Mouse (Mus musculus) hindbrain, embryonic 12.5 days (tissue): ENCODE results near the gene Atp6v0d1. TPM values are rescaled to one million over a fixed set of nuclear protein-coding genes. Genes with fewer than 3 reads are reported as not detected.
"Not testable (repeated sequence)": the region's sequence is repeated elsewhere in the genome, so short reads cannot be mapped to it uniquely, and the experiment has no call there.

ENCODE experiments used
- ATAC-seq: fragments of 200-750 bp; cut with Nextera tagmentation; 2 replicates; pipeline ENCODE4 v1.8.0; 2017; ENCODE audit warnings: moderate TSS enrichment; ENCODE audit not compliant: low FRiP score
- H3K27ac ChIP-seq: fragments of 300-500 bp; sonication (generic); 2 replicates; pipeline ENCODE4 v1.5.1; 2016; ENCODE audit warnings: mild to moderate bottlenecking
- H3K27me3 ChIP-seq: fragments of 300-500 bp; sonication (generic); 2 replicates; pipeline ENCODE4 v1.6.1; 2016; ENCODE audit warnings: mild to moderate bottlenecking
- H3K36me3 ChIP-seq: fragments of 300-500 bp; sonication (generic); 2 replicates; pipeline ENCODE4 v1.6.1; 2016; ENCODE audit warnings: mild to moderate bottlenecking
- H3K4me1 ChIP-seq: fragments of 300-500 bp; sonication (generic); 2 replicates; pipeline ENCODE4 v1.6.1; 2016
- H3K4me2 ChIP-seq: fragments of 300-500 bp; sonication (generic); replicated peaks from 2 replicates; pipeline ENCODE4 v1.6.1; 2016; ENCODE audit warnings: mild to moderate bottlenecking
- H3K4me3 ChIP-seq: fragments of 300-500 bp; sonication (generic); 2 replicates; pipeline ENCODE4 v1.5.1; 2016; ENCODE audit warnings: mild to moderate bottlenecking
- H3K9ac ChIP-seq: fragments of 300-500 bp; sonication (generic); 2 replicates; pipeline ENCODE4 v1.6.1; 2016; ENCODE audit warnings: mild to moderate bottlenecking, moderate library complexity
- H3K9me3 ChIP-seq: fragments of 300-500 bp; sonication (generic); replicated peaks from 2 replicates; pipeline ENCODE4 v1.6.1; 2016; ENCODE audit warnings: mild to moderate bottlenecking
- WGBS: fragments of 180-500 bp; shearing (Covaris S2); methylation state at CpG from one replicate; pipeline ENCODE4 v1.1.7; 2016; 5-methylcytosine and 5-hydroxymethylcytosine counted together
- polyA plus RNA-seq: library from polyadenylated mRNA; unstranded; fragments of >200 nt; fragmentation: Nextera tagmentation; extraction: Ambion mirVana; gene quantifications from 2 replicates; pipeline ENCODE4 v1.2.1, GENCODE M21; 2016

Atp6v0d1 gene
- polyA plus RNA-seq, 1 experiment from 2014 or later, result 127 TPM

GRCm38 (mm10) chr8:105602540-105602939 lies 36.7 kb upstream of the Atp6v0d1 start:
- ATAC-seq, H3K36me3 ChIP-seq, H3K4me3 ChIP-seq, H3K27me3 ChIP-seq, H3K4me2 ChIP-seq, H3K9ac ChIP-seq, H3K9me3 ChIP-seq, H3K27ac ChIP-seq: not testable (repeated sequence)
- H3K4me1 ChIP-seq, result peaks cover 24% of the 10 kb centered on the region
- 79% methylated on average over 3 of the region's 3 CpGs for WGBS

- 78% methylated on average over 5 of the region's 5 CpGs for WGBS
These were observed 35.5 kb upstream of the Atp6v0d1 start for GRCm38 (mm10) chr8:105601301-105601700.

GRCm38 (mm10) chr8:105598777-105599176 lies 32.9 kb upstream of the Atp6v0d1 start:
- Histone ChIP-seq H3K4me1 (peaks cover 9% of the 10 kb centered on the region; the same call in 1 of the 2 replicates), H3K9ac (no peak overlapping the region), H3K36me3 (no peaks in the 10 kb centered on the region), H3K4me3 (no peak overlapping the region), H3K4me2 (no peak overlapping the region), H3K27ac (no peak overlapping the region), H3K27me3 (peaks cover 11% of the 10 kb centered on the region; the same call in 1 of the 2 replicates), H3K9me3 (no peaks in the 10 kb centered on the region)
- ATAC-seq, result no peak
- 84% methylated on average over 6 of the region's 6 CpGs for WGBS

More at GRCm38 (mm10) chr8:105601301-105601700, 35.5 kb upstream of the Atp6v0d1 start:
- no peak overlapping the region for H3K9ac ChIP-seq
- no peak overlapping the region for H3K27ac ChIP-seq
- no peaks in the 10 kb centered on the region for H3K36me3 ChIP-seq
- no peak for ATAC-seq
- H3K4me3 ChIP-seq, result no peak overlapping the region
- peaks cover 14% of the 10 kb centered on the region for H3K4me1 ChIP-seq
- peaks cover 7% of the 10 kb centered on the region; the same call in 1 of the 2 replicates for H3K27me3 ChIP-seq
- H3K4me2 ChIP-seq, result no peak overlapping the region
- no peaks in the 10 kb centered on the region for H3K9me3 ChIP-seq

- no peak overlapping the region for H3K4me3 ChIP-seq
- peak; percentile 50 for ATAC-seq
- H3K9ac ChIP-seq, result no peak overlapping the region; the same call in 1 of the 2 replicates
- 0 out of 2 replicates have a peak overlapping the region, but pooled peaks have one; percentile 23 for H3K4me2 ChIP-seq
- no peak overlapping the region for H3K27ac ChIP-seq
- 5% methylated on average over 14 of the region's 14 CpGs for WGBS
- peaks cover 11% of the 10 kb centered on the region; the same call in 1 of the 2 replicates for H3K4me1 ChIP-seq
- H3K9me3 ChIP-seq, result no peaks in the 10 kb centered on the region
- H3K36me3 ChIP-seq, result no peaks in the 10 kb centered on the region
- 0 out of 2 replicates have a peak, but pooled peaks cover 3% of the 10 kb centered on the region for H3K27me3 ChIP-seq
These were observed 30.7 kb upstream of the Atp6v0d1 start for GRCm38 (mm10) chr8:105596362-105597034.

GRCm38 (mm10) chr8:105594451-105595242 lies 28.8 kb upstream of the Atp6v0d1 start:
- Histone ChIP-seq H3K27me3 (0 out of 2 replicates have a peak, but pooled peaks cover 3% of the 10 kb centered on the region), H3K4me2 (no peak overlapping the region), H3K4me3 (no peak overlapping the region), H3K36me3 (no peaks in the 10 kb centered on the region), H3K9me3 (no peaks in the 10 kb centered on the region), H3K9ac (no peak overlapping the region), H3K27ac (no peak overlapping the region), H3K4me1 (peaks cover 11% of the 10 kb centered on the region; the same call in 1 of the 2 replicates)
- ATAC-seq, result no peak
- WGBS, result 82% methylated on average over 18 of the region's 18 CpGs

GRCm38 (mm10) chr8:105593859-105594258 lies 28.0 kb upstream of the Atp6v0d1 start:
- Histone ChIP-seq H3K9ac (no peak overlapping the region), H3K27ac (peak overlapping the region; percentile 23; the same call in 1 of the 2 replicates), H3K27me3 (0 out of 2 replicates have a peak, but pooled peaks cover 3% of the 10 kb centered on the region), H3K36me3 (no peaks in the 10 kb centered on the region), H3K4me3 (no peak overlapping the region), H3K4me1 (peaks cover 11% of the 10 kb centered on the region; the same call in 1 of the 2 replicates), H3K4me2 (peak overlapping the region; percentile 27), H3K9me3 (no peaks in the 10 kb centered on the region)
- 25% methylated on average over 15 of the region's 15 CpGs for WGBS
- ATAC-seq, result no peak

GRCm38 (mm10) chr8:105592431-105592830 lies 26.6 kb upstream of the Atp6v0d1 start:
- H3K9me3 ChIP-seq, result no peaks in the 10 kb centered on the region
- no peak overlapping the region for H3K4me3 ChIP-seq
- no peak for ATAC-seq
- H3K27ac ChIP-seq, result no peak overlapping the region
- no peaks in the 10 kb centered on the region for H3K36me3 ChIP-seq
- H3K27me3 ChIP-seq, result 0 out of 2 replicates have a peak, but pooled peaks cover 3% of the 10 kb centered on the region
- H3K9ac ChIP-seq, result no peak overlapping the region; the same call in 1 of the 2 replicates
- no peak overlapping the region for H3K4me2 ChIP-seq
- 80% methylated on average over 2 of the region's 2 CpGs for WGBS
- H3K4me1 ChIP-seq, result peaks cover 11% of the 10 kb centered on the region; the same call in 1 of the 2 replicates

GRCm38 (mm10) chr8:105579719-105580118 lies 13.9 kb upstream of the Atp6v0d1 start:
- ATAC-seq, result no peak
- no peak overlapping the region for H3K4me3 ChIP-seq
- no peaks in the 10 kb centered on the region for H3K4me1 ChIP-seq
- H3K27ac ChIP-seq, result no peak overlapping the region
- H3K27me3 ChIP-seq, result no peaks in the 10 kb centered on the region
- H3K36me3 ChIP-seq, result no peaks in the 10 kb centered on the region
- no peak overlapping the region for H3K4me2 ChIP-seq
- 85% methylated on average over 3 of the region's 3 CpGs for WGBS
- no peaks in the 10 kb centered on the region for H3K9me3 ChIP-seq
- no peak overlapping the region for H3K9ac ChIP-seq

- no peak for ATAC-seq
- no peak overlapping the region for H3K4me2 ChIP-seq
- H3K9me3 ChIP-seq, result no peaks in the 10 kb centered on the region
- WGBS, result 72% methylated on average over 3 of the region's 3 CpGs
- H3K27me3 ChIP-seq, result no peaks in the 10 kb centered on the region
- H3K4me3 ChIP-seq, result no peak overlapping the region
- no peaks in the 10 kb centered on the region for H3K36me3 ChIP-seq
- no peaks in the 10 kb centered on the region for H3K4me1 ChIP-seq
- no peak overlapping the region for H3K9ac ChIP-seq
- H3K27ac ChIP-seq, result no peak overlapping the region
These were observed 9.7 kb upstream of the Atp6v0d1 start for GRCm38 (mm10) chr8:105575538-105575937.

GRCm38 (mm10) chr8:105574741-105575140 lies 8.9 kb upstream of the Atp6v0d1 start:
- no peaks in the 10 kb centered on the region for H3K27me3 ChIP-seq
- H3K27ac ChIP-seq, result no peak overlapping the region
- no peak overlapping the region for H3K9ac ChIP-seq
- no peaks in the 10 kb centered on the region for H3K4me1 ChIP-seq
- no peaks in the 10 kb centered on the region for H3K9me3 ChIP-seq
- no peak overlapping the region for H3K4me3 ChIP-seq
- 31% methylated on average over 6 of the region's 6 CpGs for WGBS
- ATAC-seq, result no peak
- H3K36me3 ChIP-seq, result no peaks in the 10 kb centered on the region
- no peak overlapping the region for H3K4me2 ChIP-seq

- no peak overlapping the region for H3K9ac ChIP-seq
- no peaks in the 10 kb centered on the region for H3K36me3 ChIP-seq
- no peaks in the 10 kb centered on the region for H3K9me3 ChIP-seq
- no peak for ATAC-seq
- no peak overlapping the region for H3K27ac ChIP-seq
- H3K4me1 ChIP-seq, result no peaks in the 10 kb centered on the region
- no peak overlapping the region for H3K4me2 ChIP-seq
- no peaks in the 10 kb centered on the region for H3K27me3 ChIP-seq
- no peak overlapping the region for H3K4me3 ChIP-seq
These were observed 7.6 kb upstream of the Atp6v0d1 start for GRCm38 (mm10) chr8:105573427-105573826.

GRCm38 (mm10) chr8:105571810-105572209 lies 6.0 kb upstream of the Atp6v0d1 start:
- no peaks in the 10 kb centered on the region for H3K9me3 ChIP-seq
- H3K9ac ChIP-seq, result no peak overlapping the region
- no peak for ATAC-seq
- no peaks in the 10 kb centered on the region for H3K36me3 ChIP-seq
- H3K27me3 ChIP-seq, result no peaks in the 10 kb centered on the region; the same call in 1 of the 2 replicates
- no peak overlapping the region for H3K4me3 ChIP-seq
- no peak overlapping the region for H3K4me2 ChIP-seq
- H3K27ac ChIP-seq, result no peak overlapping the region
- peaks cover 6% of the 10 kb centered on the region for H3K4me1 ChIP-seq
- WGBS, result 88% methylated on average over 9 of the region's 9 CpGs
